Mouse (Mus musculus) layer of hippocampus, adult 9-11 months (tissue): ENCODE measurements around the gene Rrad.

ENCODE experiments used
- DNase-seq: peaks from one replicate; pipeline ENCODE4 v3.0.0; 2022

Gene Rrad

GRCm38 (mm10) chr8:104611613-104612012, 19.5 kb downstream of the Rrad start:
- DNase-seq: no peak

- DNase-seq: no peak
Measured at GRCm38 (mm10) chr8:104610185-104610766, 20.9 kb downstream of the Rrad start.

DNA sequence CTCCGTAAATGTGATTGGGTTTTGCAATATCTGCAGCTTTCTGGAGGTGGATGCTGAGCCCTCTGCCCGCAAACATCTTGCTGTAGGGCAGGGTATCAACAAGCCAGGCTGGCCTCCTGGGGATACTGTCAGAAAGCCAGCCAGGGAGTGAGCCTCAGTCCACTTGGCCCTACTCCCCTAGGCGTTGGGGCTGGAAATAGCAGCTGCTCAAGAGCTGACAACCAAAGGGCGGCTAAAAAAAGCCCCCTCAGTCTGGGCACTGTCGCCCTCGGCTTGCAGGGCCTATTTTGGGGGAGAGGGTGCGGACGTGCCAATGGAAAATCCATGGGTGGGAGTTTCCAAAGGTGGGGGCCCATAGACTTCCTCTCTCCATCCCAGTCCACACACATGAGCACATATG, 21.9 kb downstream of the Rrad start:
- no peak for DNase-seq

- DNase-seq: no peak
Measured at GRCm38 (mm10) chr8:104607944-104608343, 23.2 kb downstream of the Rrad start.

- no peak for DNase-seq
Measured at GRCm38 (mm10) chr8:104606329-104606728, 24.8 kb downstream of the Rrad start.

GRCm38 (mm10) chr8:104603245-104603593, 27.9 kb downstream of the Rrad start:
- no peak for DNase-seq

DNA sequence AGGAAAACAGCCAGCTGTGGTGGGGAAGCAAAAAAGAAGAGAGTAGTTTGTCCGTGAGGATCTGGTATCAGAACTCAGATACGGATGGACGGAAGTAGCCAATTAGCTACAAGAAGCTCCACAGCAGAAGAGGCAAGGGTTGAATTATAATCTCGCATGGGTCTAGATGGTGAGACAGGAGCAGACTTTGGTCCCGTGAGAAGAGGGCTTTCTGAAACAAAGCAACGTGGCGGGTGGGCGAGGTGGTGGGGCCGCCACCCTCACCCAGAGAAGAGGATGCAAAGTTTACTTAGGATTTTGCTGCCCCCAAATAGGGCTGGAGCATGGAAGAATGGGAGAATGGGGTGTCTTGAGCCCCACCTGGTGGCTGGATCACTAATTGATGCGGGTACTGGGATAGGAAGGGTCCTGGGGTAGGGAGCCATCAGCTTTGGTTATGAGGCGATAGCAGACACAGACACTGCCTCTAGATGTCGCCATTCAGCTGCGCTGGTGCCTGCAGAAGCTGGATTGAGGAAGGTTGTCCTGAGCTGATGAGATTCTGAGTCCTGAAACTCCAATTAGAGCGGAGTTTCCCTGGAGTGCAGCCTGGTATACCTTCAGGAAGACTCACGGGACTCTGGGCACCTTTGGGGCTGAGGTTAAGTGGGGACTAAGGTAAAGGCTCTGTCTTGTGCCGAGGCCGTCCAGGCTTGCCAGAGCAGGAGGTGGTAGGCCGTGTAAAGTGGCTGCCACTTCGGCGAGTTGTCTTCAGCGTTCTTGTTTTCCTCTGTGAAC, 28.5 kb downstream of the Rrad start:
- peak; percentile 87 for DNase-seq

DNA sequence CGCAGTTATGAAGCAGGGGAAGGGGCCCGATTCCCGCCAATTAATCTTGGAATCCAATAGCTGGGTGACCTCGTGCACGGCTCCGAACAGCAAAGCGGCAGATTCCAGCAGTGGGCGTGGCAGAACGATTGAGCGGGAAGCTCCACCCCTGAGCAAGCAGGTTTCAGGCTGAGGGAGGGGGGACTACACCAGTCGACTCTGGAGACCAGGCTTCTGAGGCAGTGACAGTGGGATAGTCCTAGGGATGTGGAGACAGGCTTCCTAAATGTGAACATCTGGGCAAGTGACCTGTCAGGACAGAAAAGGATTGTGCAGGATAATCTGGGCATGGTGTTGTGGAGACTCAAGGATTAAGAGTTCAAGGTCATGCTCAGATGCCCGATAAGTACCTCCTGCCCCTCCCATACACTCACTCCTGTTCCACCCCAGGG, 29.2 kb downstream of the Rrad start:
- no peak for DNase-seq

DNA sequence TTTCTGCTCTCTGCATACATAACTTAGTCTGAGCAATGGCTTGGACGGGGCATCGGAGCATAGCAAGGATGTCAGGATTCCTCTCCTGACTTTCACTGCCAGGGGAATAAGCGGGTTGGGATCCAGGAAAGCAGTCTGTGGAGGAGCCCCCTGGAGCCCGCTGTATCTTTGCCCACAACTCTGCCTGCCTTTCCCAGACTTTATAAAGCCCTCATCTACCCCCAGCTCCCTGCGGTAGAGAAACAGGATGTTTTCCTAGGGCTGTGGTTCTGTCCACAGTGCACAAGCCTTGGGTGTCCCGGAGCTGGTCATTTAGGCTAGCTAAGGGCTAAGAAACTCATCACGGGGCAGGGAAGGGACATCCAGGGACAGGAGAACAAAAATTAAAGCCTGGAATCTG, 29.7 kb downstream of the Rrad start:
- no peak for DNase-seq

DNA sequence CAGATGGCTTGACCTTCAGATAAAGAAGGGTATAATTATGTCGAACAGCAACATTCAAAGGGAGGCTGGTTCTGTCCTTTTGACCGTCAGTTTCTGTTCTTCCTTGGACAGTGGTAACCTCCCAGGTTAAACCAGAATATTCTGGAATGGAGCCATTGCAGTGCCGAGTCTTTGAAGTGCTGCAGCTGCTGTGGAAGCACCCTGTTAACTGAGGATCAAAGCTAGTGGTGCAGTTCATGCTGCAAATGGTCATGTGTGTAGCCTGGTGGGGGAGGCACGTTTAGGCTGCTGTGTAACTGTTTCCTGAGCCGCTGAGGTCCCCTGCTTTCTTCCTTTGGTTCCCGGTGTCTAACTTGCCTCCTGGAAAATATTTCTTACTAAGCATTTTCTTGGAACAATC, 32.6 kb downstream of the Rrad start:
- no peak for DNase-seq

GRCm38 (mm10) chr8:104597656-104598055, 33.5 kb downstream of the Rrad start:
- no peak for DNase-seq

GRCm38 (mm10) chr8:104595773-104596536, 35.2 kb downstream of the Rrad start:
- no peak for DNase-seq

DNA sequence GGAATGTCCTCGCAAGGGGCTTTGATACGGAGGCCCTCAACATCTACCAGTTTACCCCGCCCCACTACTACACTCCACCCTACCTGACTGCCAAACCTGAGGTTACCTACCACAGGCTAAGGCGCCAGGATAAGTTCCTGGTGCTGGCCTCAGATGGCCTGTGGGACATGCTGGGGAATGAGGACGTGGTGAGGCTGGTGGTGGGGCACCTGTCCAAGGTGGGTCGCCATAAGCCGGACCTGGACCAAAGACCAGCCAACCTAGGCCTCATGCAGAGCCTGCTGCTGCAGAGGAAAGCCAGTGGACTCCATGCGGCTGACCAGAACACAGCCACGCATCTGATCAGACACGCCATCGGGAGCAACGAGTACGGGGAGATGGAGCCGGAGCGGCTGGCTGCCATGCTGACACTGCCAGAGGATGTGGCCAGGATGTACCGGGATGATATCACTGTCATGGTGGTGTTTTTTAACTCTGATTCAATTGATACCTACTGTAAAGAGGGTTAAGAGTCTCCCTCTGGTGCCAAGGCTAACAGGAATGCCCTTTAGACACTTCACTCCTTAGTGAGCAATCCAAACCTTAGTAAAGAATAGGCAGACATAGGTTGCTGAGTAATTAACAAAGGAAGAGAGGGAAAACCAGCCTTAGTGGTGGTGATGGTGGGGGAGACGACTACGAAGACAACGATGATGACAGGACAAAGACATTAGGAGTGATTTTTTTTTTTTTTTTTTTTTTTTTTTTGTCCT, 36.3 kb downstream of the Rrad start:
- DNase-seq: no peak

- DNase-seq: no peak
Measured at GRCm38 (mm10) chr8:104593536-104594325, 37.4 kb downstream of the Rrad start.

DNA sequence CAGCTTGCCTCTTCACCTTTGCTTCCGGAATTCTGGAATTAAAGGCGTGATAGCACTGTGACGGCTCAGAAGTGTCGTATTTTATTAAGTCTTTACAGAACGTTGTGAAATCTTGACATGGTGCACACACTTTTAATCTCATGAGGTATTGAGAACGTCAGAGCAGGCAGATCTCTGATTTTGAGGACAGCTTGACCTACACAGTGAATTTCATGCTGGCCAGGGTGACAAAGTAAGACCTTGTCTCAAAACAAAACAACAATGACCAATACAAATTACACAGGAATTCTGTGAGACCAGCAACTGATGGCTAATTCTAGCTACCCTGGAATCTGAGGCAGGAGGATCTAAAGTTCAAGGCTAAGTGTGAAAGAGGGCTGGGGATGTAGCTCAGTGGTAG, 38.6 kb downstream of the Rrad start:
- DNase-seq: no peak

GRCm38 (mm10) chr8:104591856-104592255, 39.3 kb downstream of the Rrad start:
- DNase-seq: no peak

DNA sequence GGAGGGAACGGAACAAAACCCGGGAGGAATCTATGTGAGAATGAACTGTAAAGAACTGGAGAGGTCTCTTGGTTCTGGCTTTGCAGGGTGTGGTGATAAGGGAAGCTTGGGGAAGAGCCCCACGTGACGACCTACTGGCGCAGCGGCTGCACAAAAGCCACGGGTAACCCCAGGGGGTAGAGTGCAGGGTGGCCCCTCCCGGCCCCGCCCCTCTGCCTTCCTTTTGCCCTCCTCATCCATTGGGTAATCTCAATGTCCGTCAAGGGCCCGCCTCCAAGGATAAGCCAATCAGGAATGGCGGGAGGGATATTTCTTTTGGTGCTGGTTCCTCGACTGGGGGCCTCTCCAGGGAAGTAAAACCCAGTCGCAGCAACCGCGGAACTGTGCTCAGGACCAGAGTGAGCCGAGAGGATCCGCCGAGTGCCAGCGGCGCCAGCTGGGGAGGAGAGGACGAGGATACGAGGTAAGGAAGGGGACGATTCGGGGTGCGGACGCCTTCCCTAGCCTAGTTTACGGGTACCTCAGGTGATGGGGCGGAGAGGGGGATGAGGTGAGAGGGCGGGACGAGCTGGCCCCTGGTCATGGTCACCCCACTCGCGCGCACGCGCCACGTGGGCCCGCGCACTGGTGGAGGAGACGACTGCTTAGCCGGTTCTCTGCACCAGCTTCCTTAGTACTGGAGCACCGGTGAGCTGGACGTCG, 39.8 kb downstream of the Rrad start, which contains the start of gene Pdp2:
Gene Pdp2, plus strand, starts transcription at position 319 of the 702 bp plus-strand sequence.
- peak; percentile 94 for DNase-seq

GRCm38 (mm10) chr8:104590284-104590683, 40.8 kb downstream of the Rrad start:
- no peak for DNase-seq

DNA sequence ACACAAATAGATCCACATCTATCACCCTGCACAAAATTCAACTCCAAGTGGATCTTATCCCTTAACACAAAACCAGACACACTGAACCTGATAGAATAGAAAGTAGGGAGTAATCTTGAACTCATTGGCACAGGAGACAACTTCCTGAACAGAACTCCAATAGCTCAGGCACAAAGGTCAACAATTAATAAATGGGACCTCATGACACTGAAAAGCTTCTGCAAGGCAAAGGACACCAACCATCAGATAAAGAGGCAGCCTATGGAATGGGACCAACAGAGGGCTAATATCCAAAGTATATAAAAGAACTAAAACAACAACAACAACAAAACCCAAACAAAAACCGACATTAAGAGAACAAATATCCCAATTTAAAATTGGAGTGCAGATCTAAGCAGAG, 46.6 kb downstream of the Rrad start:
- no peak for DNase-seq
